Mouse (Mus musculus): ENCODE data around the gene Ccdc159. TPM values are rescaled to one million over a fixed set of nuclear protein-coding genes. Genes with fewer than 3 reads are reported as not detected.

Gene Ccdc159
- total RNA-seq (2014; rRNA removed) (6.6 and 12.2 TPM in 2 replicates), polyA plus RNA-seq (2015; fragmentation: Nextera tagmentation; extraction: Ambion mirVana) (4.7 and 5.2 TPM in 2 replicates)

GRCm38 (mm10) chr9:21927208-21927753 is at the start of gene Ccdc159, which contains the start of gene Tmem205:
TSS of gene Ccdc159 (plus strand) at chr9:21927471.
TSS of gene Tmem205 (minus strand) at chr9:21927556.
- peak; percentile 96 for ATAC-seq (ENCODE audit: low FRiP score)
- H3K4me3 ChIP-seq (ENCODE audit: low read depth, low read length): peak within 1 kb of the TSS; percentile 46

GRCm38 (mm10) chr9:21889229-21889628 is 38.0 kb upstream of the Ccdc159 start:
- no peaks in the 10 kb centered on the region for H3K4me1 ChIP-seq (ENCODE audit: insufficient read depth, low read length)
- ATAC-seq (ENCODE audit: low FRiP score): no peak
- DNase-seq (ENCODE audit: low spot score): no peak
- 63% methylated on average over 3 of the region's 3 CpGs for whole genome bisulfite sequencing
- no peaks in the 10 kb centered on the region for H3K36me3 ChIP-seq (ENCODE audit: insufficient read depth, low read length)
- H3K4me2 ChIP-seq (ENCODE audit: low read depth, low read length, poor library complexity, severe bottlenecking): no peak overlapping the region
- no peak for TF ChIP-seq CTCF (IDR thresholded peaks at IDR 0.05)
- no peak overlapping the region for H3K9ac ChIP-seq (replicated peaks; ENCODE audit: low read length, poor library complexity, severe bottlenecking)
- no peaks in the 10 kb centered on the region for H3K9me3 ChIP-seq (ENCODE audit: low read length)
- no peak overlapping the region for H3K4me3 ChIP-seq (ENCODE audit: low read depth, low read length)
- peaks cover 3% of the 10 kb centered on the region; the same call in 1 of the 2 replicates for H3K27me3 ChIP-seq (ENCODE audit: insufficient read depth, low read length)
- H3K27ac ChIP-seq (ENCODE audit: low read depth, low read length): no peak overlapping the region

More at GRCm38 (mm10) chr9:21927208-21927753, at the start of gene Ccdc159, which contains the start of gene Tmem205:
- no peaks in the 10 kb centered on the region for H3K36me3 ChIP-seq (ENCODE audit: insufficient read depth, low read length)
- H3K27ac ChIP-seq (ENCODE audit: low read depth, low read length): peak within 1 kb of the TSS; percentile 77
- H3K27me3 ChIP-seq (ENCODE audit: insufficient read depth, low read length): no peaks in the 10 kb centered on the region
- H3K4me1 ChIP-seq (ENCODE audit: insufficient read depth, low read length): peaks cover 8% of the 10 kb centered on the region; the same call in 1 of the 2 replicates
- peak within 1 kb of the TSS; percentile 61 for H3K4me2 ChIP-seq (ENCODE audit: low read depth, low read length, poor library complexity, severe bottlenecking)
- no peak for TF ChIP-seq CTCF (IDR thresholded peaks at IDR 0.05)
- H3K9ac ChIP-seq (replicated peaks; ENCODE audit: low read length, poor library complexity, severe bottlenecking): peak within 1 kb of the TSS; percentile 63
- H3K9me3 ChIP-seq (ENCODE audit: low read length): no peaks in the 10 kb centered on the region
- under 1% methylated on average over 28 of the region's 28 CpGs for whole genome bisulfite sequencing
- DNase-seq (ENCODE audit: low spot score): peak; percentile 98

- ATAC-seq (ENCODE audit: low FRiP score) (peak; percentile 79), DNase-seq (ENCODE audit: low spot score) (peak; percentile 93)
- peak; percentile 65 for TF ChIP-seq CTCF (IDR thresholded peaks at IDR 0.05)
- Histone ChIP-seq H3K4me3 (ENCODE audit: low read depth, low read length) (peak overlapping the region; percentile 36), H3K4me2 (ENCODE audit: low read depth, low read length, poor library complexity, severe bottlenecking) (peak overlapping the region; percentile 50), H3K4me1 (ENCODE audit: insufficient read depth, low read length) (no peaks in the 10 kb centered on the region), H3K27me3 (ENCODE audit: insufficient read depth, low read length) (0 out of 2 replicates have a peak, but pooled peaks cover 12% of the 10 kb centered on the region), H3K9ac (replicated peaks; ENCODE audit: low read length, poor library complexity, severe bottlenecking) (0 out of 2 replicates have a peak overlapping the region, but pooled peaks have one; percentile 29), H3K27ac (ENCODE audit: low read depth, low read length) (peak overlapping the region; percentile 64), H3K36me3 (ENCODE audit: insufficient read depth, low read length) (no peaks in the 10 kb centered on the region), H3K9me3 (ENCODE audit: low read length) (no peaks in the 10 kb centered on the region)
- WGBS: 17% methylated on average over 10 of the region's 10 CpGs
Measured at GRCm38 (mm10) chr9:21901223-21901820, 25.9 kb upstream of the Ccdc159 start.

- Histone ChIP-seq H3K4me2 (ENCODE audit: low read depth, low read length, poor library complexity, severe bottlenecking) (no peak overlapping the region), H3K4me3 (ENCODE audit: low read depth, low read length) (no peak overlapping the region), H3K4me1 (ENCODE audit: insufficient read depth, low read length) (no peaks in the 10 kb centered on the region), H3K27ac (ENCODE audit: low read depth, low read length) (no peak overlapping the region), H3K36me3 (ENCODE audit: insufficient read depth, low read length) (no peaks in the 10 kb centered on the region), H3K9me3 (ENCODE audit: low read length) (no peaks in the 10 kb centered on the region), H3K27me3 (ENCODE audit: insufficient read depth, low read length) (0 out of 2 replicates have a peak, but pooled peaks cover 8% of the 10 kb centered on the region), H3K9ac (replicated peaks; ENCODE audit: low read length, poor library complexity, severe bottlenecking) (no peak overlapping the region)
- TF ChIP-seq CTCF (IDR thresholded peaks at IDR 0.05): no peak
- WGBS: 92% methylated on average over 4 of the region's 4 CpGs
- DNase-seq (ENCODE audit: low spot score): no peak
- ATAC-seq (ENCODE audit: low FRiP score): no peak
Measured at GRCm38 (mm10) chr9:21904031-21904430, 23.2 kb upstream of the Ccdc159 start.

GRCm38 (mm10) chr9:21908216-21908615 is 19.1 kb upstream of the Ccdc159 start:
- H3K9me3 ChIP-seq (ENCODE audit: low read length): no peaks in the 10 kb centered on the region
- no peak for TF ChIP-seq CTCF (IDR thresholded peaks at IDR 0.05)
- H3K27me3 ChIP-seq (ENCODE audit: insufficient read depth, low read length): no peaks in the 10 kb centered on the region
- peaks cover 15% of the 10 kb centered on the region for H3K36me3 ChIP-seq (ENCODE audit: insufficient read depth, low read length)
- no peaks in the 10 kb centered on the region for H3K4me1 ChIP-seq (ENCODE audit: insufficient read depth, low read length)
- DNase-seq (ENCODE audit: low spot score) (no peak), ATAC-seq (ENCODE audit: low FRiP score) (no peak)
- H3K27ac ChIP-seq (ENCODE audit: low read depth, low read length): no peak overlapping the region
- H3K9ac ChIP-seq (replicated peaks; ENCODE audit: low read length, poor library complexity, severe bottlenecking): no peak overlapping the region
- H3K4me2 ChIP-seq (ENCODE audit: low read depth, low read length, poor library complexity, severe bottlenecking): no peak overlapping the region
- 77% methylated on average over 11 of the region's 11 CpGs for WGBS
- H3K4me3 ChIP-seq (ENCODE audit: low read depth, low read length): no peak overlapping the region

All from midbrain, postnatal 0 days (tissue).